Mouse (Mus musculus) forebrain, postnatal 0 days (tissue): Measurements from ENCODE around the gene Cmtm2a. TPM values are rescaled to one million over a fixed set of nuclear protein-coding genes. Genes with fewer than 3 reads are reported as not detected.
A peak's percentile ranks its signal among the peaks of the same experiment; 100 is the strongest.
"Not testable (repeated sequence)": the region's sequence is repeated elsewhere in the genome, so short reads cannot be mapped to it uniquely, and the experiment has no call there.

Source experiments
- ATAC-seq: fragments of 200-750 bp; cut with Nextera tagmentation; 2 replicates; pipeline ENCODE4 v1.8.0; 2017; ENCODE audit warnings: mild to moderate bottlenecking, moderate library complexity
- DNase-seq: peaks from one replicate; pipeline ENCODE4 v3.0.0-alpha.2; 2015
- H3K27ac ChIP-seq: fragments of 300-500 bp; sonication (generic); 2 replicates; pipeline ENCODE4 v1.5.1; 2014; ENCODE audit warnings: low read depth, mild to moderate bottlenecking, antibody characterized with exemption, low read length, moderate library complexity, mixed read lengths
- H3K27me3 ChIP-seq: fragments of 300-500 bp; sonication (generic); 2 replicates; pipeline ENCODE4 v1.6.1; 2014; ENCODE audit warnings: mild to moderate bottlenecking, low read length, mixed read lengths; ENCODE audit not compliant: insufficient read depth
- H3K36me3 ChIP-seq: fragments of 300-500 bp; sonication (generic); 2 replicates; pipeline ENCODE4 v1.6.1; 2014; ENCODE audit warnings: mild to moderate bottlenecking, moderate library complexity; ENCODE audit not compliant: insufficient read depth
- H3K4me1 ChIP-seq: fragments of 300-500 bp; sonication (generic); 2 replicates; pipeline ENCODE4 v1.6.1; 2014; ENCODE audit warnings: antibody characterized with exemption; ENCODE audit not compliant: insufficient read depth
- H3K4me2 ChIP-seq: fragments of 300-500 bp; sonication (generic); 2 replicates; pipeline ENCODE4 v1.6.1; 2014; ENCODE audit warnings: low read depth, mild to moderate bottlenecking, moderate library complexity
- H3K4me3 ChIP-seq: fragments of 300-500 bp; sonication (generic); 2 replicates; pipeline ENCODE4 v1.5.1; 2014; ENCODE audit warnings: low read depth, low read length, mixed read lengths
- H3K9ac ChIP-seq: fragments of 300-500 bp; sonication (generic); 2 replicates; pipeline ENCODE4 v1.6.1; 2014; ENCODE audit warnings: mild to moderate bottlenecking
- H3K9me3 ChIP-seq: fragments of 300-500 bp; sonication (generic); 2 replicates; pipeline ENCODE4 v1.6.1; 2016; ENCODE audit warnings: low read length
- CTCF ChIP-seq: sonication (generic); IDR thresholded peaks from 2 replicates; pipeline ENCODE4 v1.5.1; 2016; ENCODE audit warnings: antibody characterized with exemption, control low read depth, low read depth
- WGBS: fragments of 180-500 bp; shearing (Covaris S2); extraction: QIAGEN DNeasy Blood & Tissue Kit; methylation state at CpG from one replicate; pipeline ENCODE4 v1.1.7; 2014; 5-methylcytosine and 5-hydroxymethylcytosine counted together
- polyA plus RNA-seq: library from polyadenylated mRNA; unstranded; fragments of >200 nt; fragmentation: Nextera tagmentation; extraction: Ambion mirVana; gene quantifications from 2 replicates; pipeline ENCODE4 v1.2.1, GENCODE M21; 2015
- total RNA-seq: library from RNA; depleted of rRNA; stranded (reverse); fragments of >200 nt; gene quantifications from 2 replicates; pipeline ENCODE4 v1.2.3, GENCODE M21; 2014; rRNA removed

The Cmtm2a gene
- total RNA-seq (0.14 TPM in 1 of 2 replicates, not detected in the other), polyA plus RNA-seq (0.17 TPM in 1 of 2 replicates, not detected in the other)

DNA sequence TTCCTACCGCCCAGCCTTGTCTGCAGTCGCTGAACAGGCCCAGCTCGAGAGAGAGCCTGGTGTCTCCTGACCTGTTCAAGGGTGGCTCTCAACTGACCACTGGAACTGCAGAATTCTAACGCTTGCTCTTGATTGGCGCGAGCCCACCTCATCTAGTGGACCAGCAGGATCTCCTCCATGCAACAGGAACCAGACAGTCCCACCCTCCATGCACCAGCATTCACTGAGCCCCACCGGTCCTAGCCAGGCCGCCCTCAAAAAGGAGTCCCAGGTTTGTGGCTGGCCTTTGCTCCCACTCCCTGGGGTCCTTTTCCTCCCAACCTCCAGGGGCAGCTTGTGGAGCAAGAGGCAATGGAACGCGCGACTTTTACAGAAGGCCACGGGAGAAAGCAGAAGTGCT is at the start of gene Cmtm2a:
TSS of gene Cmtm2a (minus strand) at position 101 of the 400 bp plus-strand sequence.
- H3K9ac ChIP-seq, H3K4me1 ChIP-seq, H3K4me3 ChIP-seq, H3K9me3 ChIP-seq, ATAC-seq, DNase-seq, H3K27me3 ChIP-seq, H3K36me3 ChIP-seq, H3K4me2 ChIP-seq, H3K27ac ChIP-seq: not testable (repeated sequence)
- 91% methylated on average over 11 of the region's 12 CpGs for WGBS

DNA sequence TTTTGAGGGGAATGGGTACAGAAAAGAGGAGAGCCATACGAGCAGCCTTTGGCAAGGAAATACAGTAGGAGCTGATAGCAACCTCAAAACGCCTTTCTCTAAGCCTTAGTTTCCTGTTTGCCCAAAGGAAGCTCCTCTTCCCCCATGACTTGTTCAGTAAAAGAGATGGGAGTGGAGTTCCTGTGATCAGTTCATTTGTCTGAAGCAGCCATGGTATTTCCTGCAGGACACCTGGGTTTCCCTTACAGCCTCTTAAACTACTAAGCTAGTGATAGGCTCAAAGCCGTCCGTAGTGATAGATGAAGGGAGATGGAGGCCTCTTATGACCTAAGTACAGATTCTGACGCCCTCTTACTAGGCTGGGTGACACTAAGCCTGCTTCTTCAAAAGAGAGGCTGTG is 49.4 kb upstream of the Cmtm2a start:
- 78% methylated on average over 5 of the region's 5 CpGs for WGBS
- ATAC-seq (no peak), DNase-seq (no peak)
- no peaks in the 10 kb centered on the region for H3K9me3 ChIP-seq
- TF ChIP-seq CTCF: no peak
- H3K27me3 ChIP-seq: no peaks in the 10 kb centered on the region
- no peak overlapping the region for H3K27ac ChIP-seq
- peaks cover under 1% of the 10 kb centered on the region for H3K36me3 ChIP-seq
- no peak overlapping the region for H3K9ac ChIP-seq
- H3K4me2 ChIP-seq: no peak overlapping the region
- H3K4me1 ChIP-seq: no peaks in the 10 kb centered on the region
- H3K4me3 ChIP-seq: no peak overlapping the region

DNA sequence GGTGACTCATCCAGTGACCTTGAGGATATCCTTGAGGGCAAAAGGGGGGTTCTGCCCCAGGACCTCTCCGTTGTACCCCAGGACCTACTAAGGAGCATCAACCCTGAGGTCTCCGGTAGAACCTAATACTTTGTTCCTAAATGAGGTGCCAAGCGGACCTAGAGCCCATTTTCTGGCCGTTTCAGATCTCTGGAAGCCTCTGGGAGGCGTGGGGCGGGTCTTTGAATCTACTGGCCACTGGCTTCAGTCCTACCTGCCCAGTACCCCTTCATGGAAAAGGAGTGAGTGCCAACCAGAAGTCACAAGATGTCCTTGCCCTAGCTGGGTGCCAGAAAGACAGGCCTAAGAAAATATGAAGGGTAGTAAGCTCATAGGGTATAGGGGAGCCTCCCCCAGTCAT is 48.7 kb upstream of the Cmtm2a start:
- no peak for TF ChIP-seq CTCF
- no peaks in the 10 kb centered on the region for H3K4me1 ChIP-seq
- H3K4me3 ChIP-seq: peak overlapping the region; percentile 59
- H3K9me3 ChIP-seq: no peaks in the 10 kb centered on the region
- peak overlapping the region; percentile 96 for H3K4me2 ChIP-seq
- no peak for ATAC-seq
- DNase-seq: no peak
- 50% methylated on average over 6 of the region's 6 CpGs for WGBS
- H3K9ac ChIP-seq: no peak overlapping the region
- H3K27ac ChIP-seq: no peak overlapping the region
- no peaks in the 10 kb centered on the region; the same call in none of the 2 replicates for H3K36me3 ChIP-seq
- no peaks in the 10 kb centered on the region for H3K27me3 ChIP-seq

DNA sequence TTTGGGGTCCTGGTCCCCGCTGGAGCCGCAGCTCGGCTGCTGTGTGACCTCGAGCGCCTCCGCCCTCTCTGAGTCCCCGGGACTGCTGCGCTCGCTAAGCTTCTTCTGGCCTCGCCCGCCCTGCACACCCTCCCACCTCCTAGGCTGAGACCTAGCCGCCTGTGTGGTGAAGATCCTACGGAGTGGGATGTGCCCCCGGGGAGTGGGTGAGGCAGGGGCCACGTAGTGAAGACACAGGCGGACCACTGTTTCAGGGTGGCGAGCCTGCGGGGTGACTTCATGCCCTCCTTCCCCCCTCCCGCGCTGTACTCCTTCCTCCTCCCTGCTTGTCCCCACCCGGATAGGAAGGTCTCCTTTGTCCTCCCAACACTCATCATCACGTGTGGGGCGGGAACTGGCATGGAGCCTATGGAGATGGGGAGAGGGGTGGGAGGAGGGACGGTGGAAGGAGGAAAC is 48.2 kb upstream of the Cmtm2a start:
- Histone ChIP-seq H3K4me3 (peak overlapping the region; percentile 59), H3K9ac (peak overlapping the region; percentile 73), H3K9me3 (no peaks in the 10 kb centered on the region), H3K27ac (peak overlapping the region; percentile 71), H3K27me3 (no peaks in the 10 kb centered on the region), H3K36me3 (no peaks in the 10 kb centered on the region; the same call in 1 of the 2 replicates), H3K4me2 (peak overlapping the region; percentile 96), H3K4me1 (no peaks in the 10 kb centered on the region)
- WGBS: 4% methylated on average over 24 of the region's 24 CpGs
- DNase-seq: peak; percentile 80
- peak; percentile 63 for ATAC-seq
- no peak for TF ChIP-seq CTCF

DNA sequence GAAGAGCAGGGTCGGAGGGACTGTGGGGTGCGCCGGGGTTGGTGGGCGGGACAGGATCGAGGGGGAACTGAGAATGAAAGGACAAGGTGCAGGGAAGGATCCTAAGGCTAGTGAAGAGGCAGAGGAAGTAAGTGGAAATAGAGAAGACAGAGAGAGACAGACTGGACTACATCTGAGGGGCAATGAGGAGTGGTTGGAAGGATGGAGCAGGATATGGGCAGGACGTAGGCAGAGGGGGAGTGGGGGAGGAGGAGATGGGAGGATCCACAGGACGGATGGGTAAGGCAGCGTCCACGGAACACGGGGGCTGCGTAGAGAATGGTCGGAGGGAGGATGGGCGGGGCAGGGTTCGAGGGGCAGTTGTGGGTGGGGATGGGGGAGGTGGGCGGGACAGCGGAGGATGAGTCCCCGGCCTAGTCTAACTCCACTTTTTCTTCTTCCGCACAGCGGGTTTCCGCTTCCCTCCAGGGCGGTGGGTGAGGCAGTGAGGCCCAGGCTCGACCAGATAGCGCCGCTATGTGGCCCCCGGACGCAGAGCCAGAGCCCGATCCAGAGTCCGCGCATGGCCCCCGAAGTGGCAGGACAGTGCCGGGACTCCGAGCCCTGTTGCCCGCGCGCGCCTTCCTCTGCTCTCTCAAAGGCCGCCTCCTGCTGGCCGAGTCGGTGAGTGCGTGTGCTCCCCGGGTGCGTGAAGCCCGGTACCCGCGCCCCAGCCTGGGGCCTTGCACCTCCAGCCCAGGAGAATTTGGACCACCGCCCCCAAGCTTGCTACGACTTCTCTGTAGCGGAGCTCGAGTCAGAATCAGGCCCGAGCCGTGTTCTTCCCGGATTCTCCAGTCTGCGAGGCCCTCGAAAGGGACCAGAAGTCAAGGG is 47.5 kb upstream of the Cmtm2a start:
- Histone ChIP-seq H3K9ac (peak overlapping the region; percentile 73), H3K36me3 (no peaks in the 10 kb centered on the region; the same call in 1 of the 2 replicates), H3K27ac (peak overlapping the region; percentile 71), H3K27me3 (no peaks in the 10 kb centered on the region), H3K4me2 (peak overlapping the region; percentile 96), H3K4me3 (peak overlapping the region; percentile 59), H3K4me1 (no peaks in the 10 kb centered on the region), H3K9me3 (no peaks in the 10 kb centered on the region)
- peak; percentile 76 for TF ChIP-seq CTCF
- DNase-seq: peak; percentile 71
- WGBS: 1% methylated on average over 54 of the region's 54 CpGs
- ATAC-seq: peak; percentile 79

DNA sequence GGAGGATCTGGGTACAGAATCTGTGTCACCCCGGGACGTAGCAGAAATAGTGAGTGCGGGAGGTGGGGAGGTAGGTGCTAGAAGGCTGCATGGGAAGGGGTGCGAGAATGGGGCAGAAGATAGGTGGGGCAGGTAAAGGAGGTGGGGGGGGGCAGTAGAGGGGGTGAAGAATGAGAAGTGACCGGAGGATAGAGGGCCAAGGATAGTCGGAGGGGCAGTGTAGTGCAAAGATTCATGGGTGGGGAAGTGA is 46.9 kb upstream of the Cmtm2a start:
- H3K9ac ChIP-seq: peak overlapping the region; percentile 73
- H3K4me1 ChIP-seq: no peaks in the 10 kb centered on the region
- no peak for TF ChIP-seq CTCF
- H3K36me3 ChIP-seq: no peaks in the 10 kb centered on the region
- H3K9me3 ChIP-seq: no peaks in the 10 kb centered on the region
- peak overlapping the region; percentile 59 for H3K4me3 ChIP-seq
- H3K4me2 ChIP-seq: peak overlapping the region; percentile 96
- DNase-seq: no peak
- H3K27me3 ChIP-seq: no peaks in the 10 kb centered on the region
- H3K27ac ChIP-seq: peak overlapping the region; percentile 45; the same call in 1 of the 2 replicates
- 1% methylated on average over 6 of the region's 6 CpGs for WGBS
- ATAC-seq: no peak

DNA sequence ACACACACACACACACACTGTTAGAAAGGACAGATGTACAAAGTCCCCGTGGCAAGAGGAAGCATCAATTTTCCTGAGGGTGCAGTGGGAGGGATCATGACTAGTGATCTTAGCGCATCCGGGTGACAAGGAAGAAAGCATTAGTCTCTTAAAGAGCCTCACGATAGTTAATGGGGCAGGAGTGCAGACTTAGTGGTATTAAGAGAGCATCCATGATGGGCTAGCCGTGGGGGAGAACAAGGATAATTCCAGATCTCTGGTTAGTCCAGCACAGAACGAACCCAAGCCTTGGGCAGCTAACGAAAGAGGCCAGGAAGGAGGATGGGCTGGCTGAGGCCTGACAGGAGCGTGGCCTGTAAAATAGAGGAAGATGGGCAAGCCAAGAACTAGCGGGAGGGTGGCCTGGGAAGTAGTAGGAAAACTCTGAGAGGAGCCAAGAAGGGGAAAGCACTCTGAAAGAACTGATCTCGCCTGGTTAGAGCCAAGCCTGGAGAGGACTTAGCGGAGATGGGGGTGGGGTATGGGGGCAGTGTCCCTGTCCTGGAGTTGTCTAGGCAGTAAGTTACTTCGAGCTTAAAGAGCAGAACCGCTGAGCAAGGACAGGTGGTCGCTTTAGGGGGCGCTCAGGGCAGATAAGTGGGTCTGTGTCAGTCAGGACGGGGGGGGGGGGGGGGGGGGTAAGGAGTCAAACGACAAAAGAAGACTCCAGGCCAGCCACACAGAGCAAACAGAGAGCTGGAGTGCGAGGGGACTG is 46.4 kb upstream of the Cmtm2a start, which contains the start of gene Cmtm3:
TSS of gene Cmtm3 (plus strand) at position 182 of the 754 bp plus-strand sequence.
- 17% methylated on average over 17 of the region's 18 CpGs for WGBS
- no peak for TF ChIP-seq CTCF
- H3K4me3 ChIP-seq: peak within 1 kb of the TSS; percentile 59
- H3K27me3 ChIP-seq: no peaks in the 10 kb centered on the region
- DNase-seq: no peak
- H3K9me3 ChIP-seq: no peaks in the 10 kb centered on the region
- peak within 1 kb of the TSS; percentile 73 for H3K9ac ChIP-seq
- H3K27ac ChIP-seq: peak within 1 kb of the TSS; percentile 45; the same call in 1 of the 2 replicates
- no peaks in the 10 kb centered on the region for H3K36me3 ChIP-seq
- H3K4me1 ChIP-seq: no peaks in the 10 kb centered on the region
- ATAC-seq: no peak
- H3K4me2 ChIP-seq: peak within 1 kb of the TSS; percentile 96
